Mouse (Mus musculus) kidney, embryonic 16.5 days (tissue): ENCODE data around the gene Ngdn. TPM values are rescaled to one million over a fixed set of nuclear protein-coding genes. Genes with fewer than 3 reads are reported as not detected.
A peak's percentile ranks its signal among the peaks of the same experiment; 100 is the strongest.

Source experiments
- ATAC-seq: fragments of 200-750 bp; cut with Nextera tagmentation; 2 replicates; pipeline ENCODE4 v1.8.0; 2017; ENCODE audit warnings: moderate TSS enrichment; ENCODE audit not compliant: low FRiP score, low TSS enrichment
- H3K27ac ChIP-seq: fragments of 300-500 bp; sonication (generic); 2 replicates; pipeline ENCODE4 v1.5.1; 2014; ENCODE audit warnings: low read length
- H3K27me3 ChIP-seq: fragments of 300-500 bp; sonication (generic); 2 replicates; pipeline ENCODE4 v1.6.1; 2014; ENCODE audit warnings: low read length, control low read depth, mixed read lengths; ENCODE audit not compliant: insufficient read depth
- H3K36me3 ChIP-seq: fragments of 300-500 bp; sonication (generic); 2 replicates; pipeline ENCODE4 v1.6.1; 2014; ENCODE audit warnings: low read length, control low read depth, mixed read lengths; ENCODE audit not compliant: insufficient read depth
- H3K4me1 ChIP-seq: fragments of 300-500 bp; sonication (generic); 2 replicates; pipeline ENCODE4 v1.6.1; 2014; ENCODE audit warnings: low read length, control low read depth, mixed read lengths; ENCODE audit not compliant: insufficient read depth
- H3K4me2 ChIP-seq: fragments of 300-500 bp; sonication (generic); replicated peaks from 2 replicates; pipeline ENCODE4 v1.6.1; 2014; ENCODE audit warnings: low read depth, low read length
- H3K4me3 ChIP-seq: fragments of 300-500 bp; sonication (generic); 2 replicates; pipeline ENCODE4 v1.5.1; 2014; ENCODE audit warnings: mild to moderate bottlenecking, low read length
- H3K9ac ChIP-seq: fragments of 300-500 bp; sonication (generic); replicated peaks from 2 replicates; pipeline ENCODE4 v1.6.1; 2014; ENCODE audit warnings: low read length
- H3K9me3 ChIP-seq: fragments of 300-500 bp; sonication (generic); 2 replicates; pipeline ENCODE4 v1.6.1; 2016; ENCODE audit warnings: low read length, control low read depth
- WGBS: fragments of 180-500 bp; shearing (Covaris S2); extraction: QIAGEN DNeasy Blood & Tissue Kit; methylation state at CpG from one replicate; pipeline ENCODE4 v1.1.7; 2014; 5-methylcytosine and 5-hydroxymethylcytosine counted together
- polyA plus RNA-seq: library from polyadenylated mRNA; unstranded; fragments of >200 nt; fragmentation: Nextera tagmentation; extraction: Ambion mirVana; gene quantifications from 2 replicates; pipeline ENCODE4 v1.2.1, GENCODE M21; 2015

The Ngdn gene
- polyA plus RNA-seq, 1 experiment from 2014 or later: 87.0 TPM

DNA sequence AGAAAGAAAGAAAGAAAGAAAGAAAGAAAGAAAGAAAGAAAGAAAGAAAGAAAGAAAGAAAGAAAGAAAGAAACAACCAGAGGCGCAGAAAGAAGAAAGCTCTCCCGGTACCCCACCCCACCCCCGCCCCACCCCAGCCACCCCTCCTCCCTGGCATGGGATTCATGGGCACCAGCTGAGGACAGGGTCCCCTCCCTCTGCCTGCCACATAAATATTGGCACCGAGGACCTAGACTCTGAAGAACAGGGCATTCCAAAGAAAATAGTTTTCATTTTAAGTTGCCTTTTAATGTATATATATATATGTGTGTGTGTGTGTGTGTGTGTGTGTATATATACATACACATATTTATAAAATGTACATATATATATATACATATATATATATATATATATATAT is 37.8 kb downstream of the Ngdn start:
- Histone ChIP-seq H3K27me3 (no peaks in the 10 kb centered on the region), H3K36me3 (no peaks in the 10 kb centered on the region), H3K4me2 (no peak overlapping the region), H3K4me1 (no peaks in the 10 kb centered on the region), H3K27ac (no peak overlapping the region), H3K4me3 (no peak overlapping the region), H3K9me3 (no peaks in the 10 kb centered on the region), H3K9ac (no peak overlapping the region)
- 86% methylated on average over 4 of the region's 4 CpGs for WGBS
- ATAC-seq: no peak

DNA sequence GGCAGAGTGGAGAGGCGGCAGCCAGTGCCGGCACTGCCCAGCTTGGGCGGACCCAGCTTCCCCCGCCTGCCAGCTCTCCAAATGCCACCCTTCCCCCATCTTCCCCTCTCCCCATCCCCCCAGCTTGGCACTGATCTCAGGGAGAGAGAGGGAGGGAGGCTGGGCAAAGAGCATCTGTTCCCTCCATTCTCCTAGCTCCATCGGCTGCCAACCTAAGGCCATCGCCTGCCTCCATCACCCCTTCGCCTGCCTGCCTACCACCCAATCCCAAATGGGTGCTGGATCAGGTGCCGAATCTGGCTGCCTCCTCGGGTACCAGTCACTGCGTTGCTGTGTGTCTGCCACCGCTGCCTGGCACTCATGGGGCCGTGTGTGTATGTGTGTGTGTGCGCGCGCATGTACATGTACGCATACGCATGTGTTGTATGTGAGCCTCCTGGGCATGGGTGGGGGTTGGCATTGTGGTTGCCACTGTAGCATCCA is 38.5 kb downstream of the Ngdn start:
- H3K4me2 ChIP-seq: no peak overlapping the region
- H3K36me3 ChIP-seq: no peaks in the 10 kb centered on the region
- H3K27me3 ChIP-seq: no peaks in the 10 kb centered on the region
- H3K4me1 ChIP-seq: no peaks in the 10 kb centered on the region
- ATAC-seq: no peak
- no peak overlapping the region for H3K4me3 ChIP-seq
- H3K9me3 ChIP-seq: no peaks in the 10 kb centered on the region
- 87% methylated on average over 17 of the region's 17 CpGs for WGBS
- H3K9ac ChIP-seq: no peak overlapping the region
- H3K27ac ChIP-seq: no peak overlapping the region

DNA sequence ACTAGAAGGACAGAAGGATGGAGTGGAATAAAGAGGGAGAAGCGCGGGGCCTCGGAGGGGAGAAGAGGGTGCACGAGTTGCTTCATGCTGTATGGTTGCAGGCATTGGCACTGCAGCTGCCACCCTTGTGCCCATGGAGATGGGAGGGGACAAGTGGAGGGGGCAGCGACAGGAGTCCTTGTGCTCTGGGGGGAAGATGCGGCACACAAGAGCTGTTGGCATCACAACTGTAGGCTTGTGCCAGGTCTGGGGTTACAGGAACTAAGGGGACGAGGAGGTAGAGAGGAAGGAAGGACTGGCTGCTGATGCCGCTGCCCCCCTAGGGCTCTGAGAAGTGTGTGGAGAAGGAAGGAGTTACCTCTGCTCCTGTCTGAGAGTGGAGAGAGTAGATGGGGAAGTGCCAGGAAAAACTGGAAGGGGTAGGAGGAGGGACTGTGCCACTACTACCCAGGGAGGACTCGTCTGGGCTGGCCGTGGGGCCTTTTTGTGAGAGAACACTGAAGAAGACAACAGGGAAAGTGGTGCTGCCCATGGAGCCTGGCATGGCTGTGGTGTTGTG is 39.0 kb downstream of the Ngdn start:
- Histone ChIP-seq H3K9ac (no peak overlapping the region), H3K9me3 (no peaks in the 10 kb centered on the region), H3K27me3 (no peaks in the 10 kb centered on the region), H3K27ac (no peak overlapping the region), H3K4me1 (no peaks in the 10 kb centered on the region), H3K36me3 (no peaks in the 10 kb centered on the region), H3K4me2 (no peak overlapping the region), H3K4me3 (no peak overlapping the region)
- 89% methylated on average over 10 of the region's 10 CpGs for WGBS
- ATAC-seq: no peak

DNA sequence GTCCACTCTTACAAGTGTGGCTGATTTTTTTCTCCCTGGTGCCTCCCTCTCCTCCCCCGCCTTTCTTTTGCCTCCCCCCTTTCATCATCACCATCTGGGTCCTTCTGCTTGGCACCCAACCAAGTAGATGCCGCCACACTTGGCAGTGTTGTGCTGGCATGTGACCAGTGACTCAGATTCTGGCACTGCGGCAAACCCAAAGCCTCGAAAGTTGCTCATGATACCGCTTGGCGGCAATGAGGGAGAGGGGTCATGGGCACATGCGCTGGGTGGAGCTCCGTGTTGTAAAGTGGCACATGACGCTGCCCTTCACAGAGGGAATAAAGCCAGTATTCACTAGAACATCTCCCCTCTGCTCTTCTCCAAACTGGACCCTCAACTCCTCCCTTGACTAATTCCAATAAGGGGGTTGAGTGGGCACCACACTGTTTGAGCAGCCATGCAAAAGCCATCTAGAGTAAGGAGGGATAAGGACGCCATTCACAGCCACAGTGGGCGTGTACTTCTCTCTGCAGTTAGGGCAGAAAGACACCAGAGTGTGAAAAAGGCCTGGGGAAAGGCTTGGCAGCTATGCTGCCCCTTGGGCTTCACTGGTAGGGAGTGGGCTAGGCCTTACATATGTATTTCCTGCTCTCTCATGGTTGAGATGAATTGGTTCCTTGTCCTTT is 40.0 kb downstream of the Ngdn start:
- Histone ChIP-seq H3K9ac (no peak overlapping the region), H3K4me1 (no peaks in the 10 kb centered on the region; the same call in 1 of the 2 replicates), H3K36me3 (no peaks in the 10 kb centered on the region), H3K9me3 (no peaks in the 10 kb centered on the region), H3K4me2 (no peak overlapping the region), H3K27ac (no peak overlapping the region), H3K27me3 (no peaks in the 10 kb centered on the region), H3K4me3 (no peak overlapping the region)
- ATAC-seq: no peak
- whole genome bisulfite sequencing: 79% methylated on average over 11 of the region's 11 CpGs

DNA sequence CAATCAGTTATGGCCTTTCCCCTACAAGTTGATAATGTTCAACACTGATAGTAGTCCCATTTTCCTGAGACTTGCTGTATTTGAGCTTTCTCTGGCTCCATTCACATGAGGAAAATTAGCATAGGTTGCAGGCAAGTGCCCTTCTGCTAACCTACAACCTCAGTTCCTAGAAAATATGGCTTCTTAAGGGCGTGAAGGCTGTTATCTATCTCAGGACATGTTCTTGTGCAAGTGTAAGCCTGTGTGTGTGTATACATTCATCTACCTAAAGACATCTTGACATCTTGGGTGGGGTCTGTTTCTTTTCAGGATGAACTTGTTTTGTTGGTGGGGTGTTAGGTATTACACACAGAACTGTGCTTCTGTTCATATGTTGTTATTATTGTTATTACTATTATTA is 43.8 kb downstream of the Ngdn start:
- Histone ChIP-seq H3K4me1 (peaks cover 14% of the 10 kb centered on the region), H3K4me2 (no peak overlapping the region), H3K9me3 (no peaks in the 10 kb centered on the region), H3K4me3 (no peak overlapping the region), H3K9ac (no peak overlapping the region), H3K27ac (no peak overlapping the region), H3K27me3 (no peaks in the 10 kb centered on the region), H3K36me3 (no peaks in the 10 kb centered on the region)
- no peak for ATAC-seq
- 85% methylated on average over 1 of the region's 1 CpGs for WGBS

DNA sequence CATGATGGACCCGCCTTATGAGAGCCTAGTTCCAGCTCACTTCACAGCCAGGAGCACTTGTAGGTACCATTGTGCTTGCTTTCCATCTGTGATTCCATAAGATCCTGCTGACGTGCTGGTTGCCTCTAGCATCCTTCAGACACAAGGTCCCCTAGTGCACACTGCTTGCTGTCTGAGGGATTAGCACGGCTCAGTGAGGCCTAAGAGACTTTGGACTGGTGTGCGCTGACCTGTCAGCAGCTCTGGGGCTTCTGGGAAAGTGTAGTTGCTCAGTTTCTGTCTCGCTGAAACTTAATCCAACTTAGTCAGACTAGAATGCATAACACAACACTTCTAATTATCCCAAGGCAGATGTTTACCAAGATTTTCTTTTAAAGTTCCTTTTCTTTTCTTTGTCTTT is 44.7 kb downstream of the Ngdn start:
- 53% methylated on average over 5 of the region's 5 CpGs for WGBS
- no peaks in the 10 kb centered on the region for H3K9me3 ChIP-seq
- H3K36me3 ChIP-seq: no peaks in the 10 kb centered on the region
- no peak; the same call in 1 of the 2 replicates for ATAC-seq
- no peak overlapping the region for H3K27ac ChIP-seq
- no peak overlapping the region for H3K4me2 ChIP-seq
- H3K27me3 ChIP-seq: no peaks in the 10 kb centered on the region
- H3K9ac ChIP-seq: no peak overlapping the region
- no peak overlapping the region for H3K4me3 ChIP-seq
- peaks cover 14% of the 10 kb centered on the region for H3K4me1 ChIP-seq

DNA sequence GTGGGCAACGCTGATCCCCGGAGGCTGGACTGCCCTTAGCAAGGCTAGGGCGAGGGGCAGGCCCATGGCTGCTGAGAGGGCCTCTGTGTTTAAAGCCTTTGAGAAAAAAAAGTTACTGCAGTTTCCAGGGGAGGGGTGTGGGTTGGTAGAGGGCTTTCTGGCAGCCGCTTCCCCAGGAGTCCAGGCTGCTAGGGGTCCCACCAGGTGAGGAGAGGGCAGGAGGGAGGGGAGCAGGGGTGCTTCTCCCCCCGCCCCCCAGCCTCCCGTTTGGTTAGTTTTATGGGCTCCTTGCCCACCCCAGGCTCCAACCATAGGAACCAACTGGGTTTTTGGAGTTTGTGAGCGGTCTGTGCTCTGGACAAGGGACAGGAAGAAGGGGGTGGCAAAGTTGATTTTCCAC is 46.6 kb downstream of the Ngdn start:
- Histone ChIP-seq H3K36me3 (peaks cover 8% of the 10 kb centered on the region), H3K4me2 (no peak overlapping the region), H3K27me3 (no peaks in the 10 kb centered on the region), H3K9ac (no peak overlapping the region), H3K4me1 (peaks cover 14% of the 10 kb centered on the region), H3K27ac (no peak overlapping the region), H3K9me3 (no peaks in the 10 kb centered on the region), H3K4me3 (no peak overlapping the region)
- ATAC-seq: no peak
- WGBS: 44% methylated on average over 7 of the region's 7 CpGs

DNA sequence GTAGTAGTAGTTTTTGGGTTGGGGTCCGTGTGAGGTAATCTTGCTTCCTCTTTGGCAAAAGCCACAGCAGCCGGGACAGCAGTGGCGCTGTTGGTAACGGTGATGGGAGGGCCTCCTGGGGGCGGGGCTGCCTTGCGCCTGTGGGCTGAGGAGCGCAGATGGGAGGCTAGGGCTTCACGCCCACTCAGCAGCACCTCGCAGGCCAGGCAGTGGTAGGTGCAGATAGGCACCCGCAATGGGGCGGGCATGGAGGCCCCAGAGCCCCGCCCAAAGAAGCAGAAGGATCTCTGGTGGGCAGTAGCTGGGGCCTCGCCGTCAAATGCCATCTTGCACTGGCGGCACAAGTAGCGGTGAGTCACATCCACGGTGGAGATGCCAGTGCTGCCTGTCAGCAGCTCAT is 47.4 kb downstream of the Ngdn start:
- Histone ChIP-seq H3K27me3 (no peaks in the 10 kb centered on the region), H3K4me2 (peak overlapping the region; percentile 43), H3K4me3 (no peak overlapping the region), H3K4me1 (peaks cover 14% of the 10 kb centered on the region), H3K9ac (no peak overlapping the region), H3K36me3 (peaks cover 9% of the 10 kb centered on the region), H3K9me3 (no peaks in the 10 kb centered on the region), H3K27ac (no peak overlapping the region)
- ATAC-seq: peak; percentile 62; the same call in 1 of the 2 replicates
- WGBS: 14% methylated on average over 17 of the region's 17 CpGs

DNA sequence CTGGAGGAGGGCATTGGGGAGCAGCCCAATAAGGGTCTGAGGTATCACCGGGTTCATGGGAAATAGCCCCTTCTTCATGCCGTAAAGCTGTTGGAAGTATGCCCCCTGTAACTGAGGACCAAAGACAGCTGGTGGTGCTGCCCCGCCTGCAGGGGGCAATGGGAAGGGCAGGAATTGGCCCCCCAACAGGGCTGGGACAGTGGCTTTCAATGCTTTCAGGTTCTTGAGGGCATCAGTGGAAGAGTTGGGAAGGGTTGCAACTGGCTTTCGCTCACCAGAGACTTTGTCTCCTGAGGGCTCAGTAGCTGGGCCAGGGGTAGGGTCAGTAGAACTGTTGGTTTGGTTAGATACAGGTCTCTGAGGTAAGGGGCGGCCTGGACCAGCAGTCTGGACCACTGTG is 47.9 kb downstream of the Ngdn start:
- H3K27me3 ChIP-seq: no peaks in the 10 kb centered on the region
- no peak overlapping the region for H3K4me2 ChIP-seq
- H3K9ac ChIP-seq: no peak overlapping the region
- ATAC-seq: no peak
- 69% methylated on average over 5 of the region's 5 CpGs for WGBS
- no peak overlapping the region for H3K27ac ChIP-seq
- peaks cover 9% of the 10 kb centered on the region for H3K36me3 ChIP-seq
- H3K4me3 ChIP-seq: no peak overlapping the region
- peaks cover 14% of the 10 kb centered on the region for H3K4me1 ChIP-seq
- H3K9me3 ChIP-seq: no peaks in the 10 kb centered on the region

DNA sequence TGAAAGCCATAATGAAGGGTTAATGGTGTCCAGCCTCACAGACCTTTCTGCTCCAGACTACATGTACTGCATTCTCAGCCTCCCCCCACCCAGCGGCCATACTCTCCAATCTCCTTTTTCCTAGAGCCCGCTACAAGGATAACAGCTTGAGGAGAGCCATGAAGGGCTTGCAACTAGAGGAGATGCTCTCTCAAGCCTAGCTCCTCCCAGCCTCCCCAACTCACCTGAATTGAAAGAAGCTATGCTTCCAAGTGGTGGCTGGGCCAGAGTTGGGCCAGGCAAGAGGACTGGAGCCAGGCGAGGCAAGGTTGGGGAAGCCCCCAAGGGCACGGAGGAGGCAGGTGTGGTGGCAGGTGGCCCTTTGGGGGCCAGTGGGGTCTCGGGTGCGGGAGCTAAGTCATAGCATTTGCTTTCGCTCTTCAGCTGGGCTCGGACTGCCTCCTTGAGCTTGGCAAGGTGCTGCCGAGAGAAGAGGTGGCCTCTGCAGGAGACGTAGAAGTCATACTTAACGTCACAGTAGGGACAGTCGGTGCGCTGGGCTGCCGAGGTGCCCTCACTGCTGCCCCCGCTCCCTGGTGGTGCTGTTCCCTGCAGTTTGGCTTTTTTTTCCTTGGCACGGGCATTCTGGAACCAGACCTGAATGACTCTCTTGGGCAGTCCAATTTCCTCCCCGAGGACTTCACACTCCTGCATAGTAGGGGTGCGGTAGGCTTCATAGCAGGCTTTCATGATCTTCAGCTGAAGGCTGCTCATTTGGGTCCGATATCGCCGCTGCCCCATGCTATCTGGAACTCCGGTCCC is 48.5 kb downstream of the Ngdn start:
- Histone ChIP-seq H3K36me3 (peaks cover 9% of the 10 kb centered on the region), H3K9me3 (no peaks in the 10 kb centered on the region), H3K27ac (no peak overlapping the region), H3K9ac (no peak overlapping the region), H3K4me2 (no peak overlapping the region), H3K4me3 (no peak overlapping the region), H3K27me3 (no peaks in the 10 kb centered on the region), H3K4me1 (peaks cover 14% of the 10 kb centered on the region)
- WGBS: 87% methylated on average over 22 of the region's 22 CpGs
- ATAC-seq: no peak
